Mouse (Mus musculus): ENCODE data around the gene Kif2c. TPM values are rescaled to one million over a fixed set of nuclear protein-coding genes. Genes with fewer than 3 reads are reported as not detected.

Gene Kif2c
- total RNA-seq, 1 experiment from 2014 or later = 40.7 TPM

DNA sequence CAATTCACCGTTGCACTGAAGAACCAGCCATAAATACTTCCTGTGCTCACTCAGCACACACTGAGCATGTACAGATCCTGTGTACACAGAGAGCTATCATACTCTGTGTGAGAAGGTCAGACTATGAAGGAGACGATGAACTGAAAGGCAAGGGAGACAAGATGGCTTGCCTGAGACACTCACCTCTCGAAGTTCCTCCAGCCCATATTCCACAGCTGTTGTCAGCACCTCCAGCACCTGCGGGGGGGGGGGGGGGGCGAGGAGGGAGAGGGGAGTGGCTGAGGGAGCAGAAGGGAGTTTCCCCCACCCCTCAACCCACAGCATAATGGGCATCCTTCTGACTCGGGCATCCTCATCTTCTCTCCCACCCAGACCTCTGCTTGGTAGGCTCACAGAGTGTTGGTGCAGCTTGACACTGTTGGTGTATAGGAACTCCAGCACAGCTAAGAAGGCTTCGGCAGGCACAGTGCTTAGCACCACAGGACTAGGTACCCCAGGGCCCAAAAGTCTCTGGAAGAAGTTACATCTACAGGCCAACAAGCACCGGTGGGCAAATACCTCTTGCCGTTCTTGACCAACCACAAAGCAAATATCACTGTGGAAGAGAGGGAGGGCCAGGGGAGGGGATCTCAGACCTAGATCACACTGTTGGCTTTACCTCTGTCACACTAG lies 58.8 kb downstream of the Kif2c start:
- no peak for ATAC-seq (replicated peaks; ENCODE audit: low read depth, poor library complexity, severe bottlenecking)

DNA sequence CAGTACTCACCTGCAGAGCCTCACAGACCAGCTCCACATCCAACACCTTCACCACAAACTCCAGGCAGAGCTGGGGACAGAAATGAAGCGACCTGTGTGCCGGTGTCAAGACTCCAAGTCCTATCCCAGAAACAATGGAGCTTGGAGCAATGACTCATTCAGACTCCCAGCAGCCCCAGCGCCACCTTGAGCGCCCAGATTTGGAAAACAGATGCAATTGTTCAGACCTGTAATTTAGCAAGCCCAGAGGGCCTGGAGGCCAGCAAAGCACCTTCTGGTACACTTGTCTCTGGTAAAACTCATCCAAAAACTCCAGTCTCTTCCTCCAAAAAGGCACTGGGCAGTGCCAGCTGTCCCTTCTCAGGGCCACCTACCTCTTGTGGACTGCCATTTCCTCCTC lies 60.2 kb downstream of the Kif2c start:
- ATAC-seq (replicated peaks; ENCODE audit: low read depth, poor library complexity, severe bottlenecking) = no peak

DNA sequence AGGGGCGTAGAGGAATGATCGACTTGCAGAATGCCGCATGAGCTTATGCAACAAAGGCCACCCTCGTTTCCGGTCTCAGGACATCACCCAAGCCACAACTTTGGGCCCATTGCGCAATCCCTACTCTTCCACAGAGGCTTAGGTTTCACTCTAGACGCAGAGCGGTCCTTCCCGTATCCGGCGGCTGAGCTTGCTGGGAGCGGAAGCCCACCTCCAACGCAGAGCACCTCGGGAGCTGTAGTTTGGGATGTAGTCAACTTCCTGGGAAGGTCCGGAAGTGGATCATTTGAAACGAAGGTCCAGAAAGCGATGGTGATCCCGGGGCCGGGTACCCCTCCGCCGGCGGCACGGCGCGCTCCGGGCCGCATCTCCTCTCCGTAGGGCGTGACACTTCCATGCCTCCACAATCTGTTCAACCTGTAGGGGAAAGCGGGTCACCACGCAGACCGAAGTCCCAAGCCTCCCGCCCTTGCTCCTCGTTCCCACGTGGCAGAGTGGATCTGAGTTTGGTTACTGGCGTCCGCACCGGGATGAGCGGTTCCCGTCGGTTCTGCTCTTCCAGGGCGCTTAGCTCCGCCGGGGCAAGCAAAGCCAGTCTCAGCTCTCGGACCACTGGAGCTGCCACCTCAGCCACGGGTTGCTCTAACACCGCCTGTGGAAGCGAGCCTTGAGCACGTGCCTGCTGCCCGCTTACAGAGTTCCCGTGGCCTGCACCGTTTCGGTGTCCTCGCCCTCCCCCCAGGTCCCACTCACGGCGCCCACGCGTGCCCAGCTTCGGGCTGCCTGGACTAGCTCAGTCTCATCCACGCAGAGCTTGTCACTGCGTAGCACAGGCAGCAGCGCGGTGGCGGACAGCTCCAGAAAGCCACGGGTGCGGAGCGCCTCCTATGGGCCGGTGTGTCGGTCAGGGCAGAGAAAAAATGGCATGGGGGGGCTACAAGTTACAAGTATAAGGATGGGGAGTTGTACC lies 61.7 kb downstream of the Kif2c start:
- ATAC-seq (replicated peaks; ENCODE audit: low read depth, poor library complexity, severe bottlenecking) = peak; percentile 67

DNA sequence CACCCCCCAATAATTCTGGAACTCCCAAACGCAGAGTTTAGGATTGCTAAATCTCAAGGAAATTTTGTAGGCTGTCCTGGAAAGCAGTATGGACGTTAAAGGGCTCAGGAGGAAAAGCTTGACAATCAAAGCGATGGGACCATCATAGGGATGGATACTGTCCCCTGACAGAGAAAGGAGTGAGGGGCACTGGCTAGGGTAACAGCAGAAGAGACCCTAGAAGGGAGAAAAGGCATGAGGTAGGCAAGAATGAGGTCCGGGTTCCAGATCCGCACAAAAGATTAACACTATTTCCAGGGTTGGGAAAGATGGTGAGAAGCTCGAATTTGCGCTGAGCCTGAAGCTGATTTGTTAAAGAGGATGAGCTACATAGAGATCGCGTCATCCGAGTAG lies 62.4 kb downstream of the Kif2c start:
- ATAC-seq (replicated peaks; ENCODE audit: low read depth, poor library complexity, severe bottlenecking) = no peak

DNA sequence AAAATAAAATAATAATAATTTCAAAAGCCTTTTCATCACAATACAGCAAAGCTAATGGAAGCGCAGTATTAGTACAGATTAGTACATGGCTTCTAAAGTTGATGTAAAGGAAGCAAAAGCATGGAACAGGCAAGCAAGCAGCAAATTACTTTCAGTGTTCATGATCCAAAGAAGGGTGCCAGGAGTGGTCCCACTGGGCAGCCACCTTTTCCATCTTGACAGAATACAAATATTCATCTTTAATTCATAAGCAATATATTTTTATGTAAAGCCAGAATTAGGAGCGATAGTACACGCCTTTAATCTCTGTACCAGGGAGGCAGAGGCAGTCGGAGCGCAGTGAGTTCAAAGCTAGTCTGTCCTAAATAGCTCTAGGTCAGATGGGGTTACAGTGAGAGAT lies 62.8 kb downstream of the Kif2c start:
- no peak for ATAC-seq (replicated peaks; ENCODE audit: low read depth, poor library complexity, severe bottlenecking)

DNA sequence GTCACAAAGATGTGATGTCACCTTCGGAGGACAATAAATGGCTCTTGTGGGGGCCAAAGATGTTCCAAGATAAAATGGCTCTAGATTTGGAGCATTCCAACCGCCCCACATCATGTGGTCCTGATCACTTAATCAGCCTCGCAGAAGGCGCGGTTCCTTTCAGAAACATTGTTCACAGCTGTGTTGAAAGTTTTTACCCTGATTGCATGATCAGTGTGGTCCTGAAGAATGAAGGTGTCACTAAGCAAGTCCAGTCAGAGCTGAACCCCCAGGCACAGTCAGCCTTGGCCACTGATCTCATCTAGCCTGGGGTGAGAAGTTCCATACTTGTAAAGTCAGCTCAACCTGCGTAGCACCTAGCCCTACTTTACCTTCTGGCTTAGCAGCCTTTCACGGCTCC lies 64.5 kb downstream of the Kif2c start:
- ATAC-seq (replicated peaks; ENCODE audit: low read depth, poor library complexity, severe bottlenecking) = no peak

DNA sequence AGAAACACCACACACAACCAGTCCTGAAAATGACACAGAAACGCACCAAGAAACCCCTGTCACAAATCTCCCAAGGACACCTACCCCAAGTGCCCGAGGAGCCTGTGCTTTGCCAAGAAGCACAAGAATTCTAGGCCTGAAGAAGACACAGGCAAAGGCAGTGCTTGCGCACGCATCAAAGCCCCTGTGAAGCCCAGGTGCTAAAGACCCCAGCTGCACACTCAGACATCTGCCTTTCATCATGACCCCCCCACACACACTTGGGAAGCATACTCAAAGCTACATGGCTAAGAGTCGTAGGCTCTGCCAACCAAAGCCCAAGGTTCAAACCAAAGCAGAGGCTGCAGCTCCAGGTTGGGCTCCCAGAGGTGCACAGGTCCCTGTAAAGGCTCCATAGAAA lies 66.8 kb downstream of the Kif2c start:
- no peak for ATAC-seq (replicated peaks; ENCODE audit: low read depth, poor library complexity, severe bottlenecking)

DNA sequence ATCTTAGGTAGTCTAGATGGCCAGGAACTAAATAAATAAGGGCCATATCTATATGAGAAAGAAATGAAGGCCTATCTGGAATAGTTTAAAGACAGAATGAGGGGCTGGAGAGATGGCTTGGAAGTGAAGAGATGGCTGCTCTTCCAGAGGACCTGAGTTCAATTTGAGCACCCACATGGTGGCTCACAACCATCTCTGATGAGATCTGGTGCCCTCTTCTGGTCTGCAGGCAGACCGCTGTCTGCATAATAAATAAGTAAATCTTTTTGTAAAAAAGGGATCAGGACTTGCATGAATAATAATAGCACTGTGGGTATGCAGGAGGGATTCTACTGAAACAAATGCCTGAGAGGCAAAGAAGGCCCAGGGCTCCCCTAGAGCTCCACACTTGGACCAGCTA lies 69.2 kb downstream of the Kif2c start:
- no peak for ATAC-seq (replicated peaks; ENCODE audit: low read depth, poor library complexity, severe bottlenecking)

DNA sequence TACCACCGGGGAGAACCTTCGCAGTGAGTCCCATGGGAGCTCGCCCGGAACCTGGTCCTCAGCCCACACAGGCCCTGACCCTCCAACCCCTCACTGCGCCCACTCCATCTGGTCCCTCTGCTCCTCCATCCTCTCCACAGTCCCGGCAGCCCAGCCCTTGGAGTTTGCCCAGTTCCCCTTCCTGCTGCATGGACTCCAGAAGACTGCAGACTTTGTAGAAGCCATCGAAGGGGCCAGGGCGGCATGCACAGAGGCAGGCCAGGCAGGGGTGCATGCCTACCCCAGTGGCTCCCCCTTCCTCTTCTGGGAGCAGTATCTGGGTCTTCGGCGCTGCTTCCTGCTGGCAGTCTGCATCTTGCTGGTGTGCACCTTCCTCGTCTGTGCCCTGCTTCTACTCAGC lies 71.5 kb downstream of the Kif2c start:
- no peak for ATAC-seq (replicated peaks; ENCODE audit: low read depth, poor library complexity, severe bottlenecking)

DNA sequence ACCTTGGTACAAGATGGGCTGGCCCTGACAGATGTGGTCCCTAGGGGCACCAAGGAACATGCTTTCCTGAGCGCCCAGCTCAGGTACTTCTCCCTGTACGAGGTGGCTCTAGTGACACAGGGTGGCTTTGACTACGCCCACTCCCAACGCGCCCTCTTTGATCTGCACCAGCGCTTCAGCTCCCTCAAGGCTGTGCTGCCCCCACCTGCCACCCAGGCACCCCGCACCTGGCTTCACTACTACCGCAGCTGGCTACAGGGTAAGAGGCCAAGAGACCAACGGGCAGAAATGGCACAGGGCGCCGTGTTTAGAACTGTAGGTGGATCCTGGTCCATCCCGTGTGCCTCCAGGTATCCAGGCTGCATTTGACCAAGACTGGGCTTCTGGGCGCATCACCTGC lies 72.2 kb downstream of the Kif2c start:
- ATAC-seq (replicated peaks; ENCODE audit: low read depth, poor library complexity, severe bottlenecking) = no peak

Other genes with a start within 250 kb of the Kif2c start
- gene Urod, start 188.2 kb downstream of the Kif2c start, total RNA-seq (2017) = 69.2 and 87.5 TPM in 2 replicates
- gene Hectd3, start 187.3 kb downstream of the Kif2c start, total RNA-seq (2017) = 11.0 and 13.2 TPM in 2 replicates
- 41.6 and 48.6 TPM in 2 replicates for gene Eif2b3, start 163.2 kb downstream of the Kif2c start, total RNA-seq (2017)
- gene Ptch2, start 86.6 kb downstream of the Kif2c start, total RNA-seq (2017) = not detected in 2 replicates
- 6.7 and 7.8 TPM in 2 replicates for gene Btbd19, start 56.9 kb downstream of the Kif2c start, total RNA-seq (2017)
- not detected in 2 replicates for gene Tctex1d4, start 55.8 kb downstream of the Kif2c start, total RNA-seq (2017)
- 2.9 and 3.9 TPM in 2 replicates for gene Plk3, start 48.7 kb downstream of the Kif2c start, total RNA-seq (2017)
- gene Rps8, start 26.4 kb downstream of the Kif2c start, total RNA-seq (2017) = 1,886 and 2,148 TPM in 2 replicates
- gene Tmem53, start 69.3 kb upstream of the Kif2c start, total RNA-seq (2017) = not detected in 2 replicates
- not detected in 2 replicates for gene Armh1, start 69.5 kb upstream of the Kif2c start, total RNA-seq (2017)